Mouse (Mus musculus) kidney, postnatal 0 days (tissue): ENCODE data around the gene Gm9936. TPM values are rescaled to one million over a fixed set of nuclear protein-coding genes. Genes with fewer than 3 reads are reported as not detected.
A peak's percentile ranks its signal among the peaks of the same experiment; 100 is the strongest.

Experiments used
- ATAC-seq: fragments of 200-750 bp; cut with Nextera tagmentation; replicated peaks from 2 replicates; pipeline ENCODE4 v1.8.0; 2017; ENCODE audit warnings: low read depth, moderate number of reproducible peaks, moderate TSS enrichment, moderate library complexity; ENCODE audit not compliant: low FRiP score
- DNase-seq: peaks from one replicate; pipeline ENCODE4 v3.0.0-alpha.2; 2016; ENCODE audit warnings: low spot score
- H3K27ac ChIP-seq: fragments of 300-500 bp; sonication (generic); 2 replicates; pipeline ENCODE4 v1.5.1; 2014; ENCODE audit warnings: mild to moderate bottlenecking
- H3K27me3 ChIP-seq: fragments of 300-500 bp; sonication (generic); 2 replicates; pipeline ENCODE4 v1.6.1; 2014; ENCODE audit warnings: low read length, mixed read lengths; ENCODE audit not compliant: insufficient read depth
- H3K36me3 ChIP-seq: fragments of 300-500 bp; sonication (generic); 2 replicates; pipeline ENCODE4 v1.6.1; 2014; ENCODE audit warnings: low read length, mixed read lengths; ENCODE audit not compliant: insufficient read depth
- H3K4me1 ChIP-seq: fragments of 300-500 bp; sonication (generic); replicated peaks from 2 replicates; pipeline ENCODE4 v1.6.1; 2014; ENCODE audit warnings: antibody characterized with exemption, low read length, mixed read lengths; ENCODE audit not compliant: insufficient read depth
- H3K4me2 ChIP-seq: fragments of 300-500 bp; sonication (generic); 2 replicates; pipeline ENCODE4 v1.6.1; 2014; ENCODE audit warnings: mild to moderate bottlenecking, low read length, moderate library complexity, mixed read lengths
- H3K4me3 ChIP-seq: fragments of 300-500 bp; sonication (generic); replicated peaks from 2 replicates; pipeline ENCODE4 v1.5.1; 2014; ENCODE audit warnings: low read depth, low read length
- H3K9ac ChIP-seq: fragments of 300-500 bp; sonication (generic); 2 replicates; pipeline ENCODE4 v1.6.1; 2014; ENCODE audit warnings: low read depth, low read length
- H3K9me3 ChIP-seq: fragments of 300-500 bp; sonication (generic); replicated peaks from 2 replicates; pipeline ENCODE4 v1.6.1; 2016; ENCODE audit warnings: low read length, inconsistent platforms, mixed read lengths
- CTCF ChIP-seq: IDR thresholded peaks from 2 replicates; pipeline ENCODE4 v1.5.1; 2016; ENCODE audit warnings: antibody characterized with exemption, low read depth, mild to moderate bottlenecking, moderate library complexity
- WGBS: fragments of 180-500 bp; shearing (Covaris S2); extraction: QIAGEN DNeasy Blood & Tissue Kit; methylation state at CpG from one replicate; pipeline ENCODE4 v1.1.7; 2014; 5-methylcytosine and 5-hydroxymethylcytosine counted together
- polyA plus RNA-seq: library from polyadenylated mRNA; unstranded; fragments of >200 nt; fragmentation: Nextera tagmentation; extraction: Ambion mirVana; gene quantifications from 2 replicates; pipeline ENCODE4 v1.2.1, GENCODE M21; 2015

Gene Gm9936
- polyA plus RNA-seq, 1 experiment from 2014 or later: not detected

DNA sequence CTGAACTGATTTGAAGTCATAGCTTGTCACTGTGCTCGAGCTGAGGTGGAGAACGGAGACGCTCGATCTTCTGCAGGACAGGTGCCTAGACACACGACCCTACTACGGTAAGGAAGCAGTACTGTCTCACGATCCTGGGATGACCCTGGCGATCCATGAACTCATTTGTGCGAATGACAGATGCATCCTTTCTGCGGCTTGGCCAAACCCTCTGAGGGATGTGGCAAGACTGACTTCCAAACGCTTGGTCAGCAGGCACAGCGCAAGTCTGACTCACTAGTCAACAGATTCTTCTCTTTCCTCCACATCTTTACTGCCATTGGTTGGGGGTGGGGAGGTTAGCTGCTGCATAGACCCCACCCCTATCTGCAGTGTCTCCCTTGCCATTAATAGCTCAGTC, 31.1 kb downstream of the Gm9936 start:
- ATAC-seq: no peak
- Histone ChIP-seq H3K36me3 (no peaks in the 10 kb centered on the region), H3K9me3 (no peaks in the 10 kb centered on the region), H3K27ac (no peak overlapping the region), H3K4me3 (no peak overlapping the region), H3K9ac (no peak overlapping the region), H3K4me1 (no peaks in the 10 kb centered on the region), H3K4me2 (no peak overlapping the region), H3K27me3 (no peaks in the 10 kb centered on the region)
- no peak for DNase-seq
- TF ChIP-seq CTCF: no peak
- 80% methylated on average over 12 of the region's 12 CpGs for WGBS

DNA sequence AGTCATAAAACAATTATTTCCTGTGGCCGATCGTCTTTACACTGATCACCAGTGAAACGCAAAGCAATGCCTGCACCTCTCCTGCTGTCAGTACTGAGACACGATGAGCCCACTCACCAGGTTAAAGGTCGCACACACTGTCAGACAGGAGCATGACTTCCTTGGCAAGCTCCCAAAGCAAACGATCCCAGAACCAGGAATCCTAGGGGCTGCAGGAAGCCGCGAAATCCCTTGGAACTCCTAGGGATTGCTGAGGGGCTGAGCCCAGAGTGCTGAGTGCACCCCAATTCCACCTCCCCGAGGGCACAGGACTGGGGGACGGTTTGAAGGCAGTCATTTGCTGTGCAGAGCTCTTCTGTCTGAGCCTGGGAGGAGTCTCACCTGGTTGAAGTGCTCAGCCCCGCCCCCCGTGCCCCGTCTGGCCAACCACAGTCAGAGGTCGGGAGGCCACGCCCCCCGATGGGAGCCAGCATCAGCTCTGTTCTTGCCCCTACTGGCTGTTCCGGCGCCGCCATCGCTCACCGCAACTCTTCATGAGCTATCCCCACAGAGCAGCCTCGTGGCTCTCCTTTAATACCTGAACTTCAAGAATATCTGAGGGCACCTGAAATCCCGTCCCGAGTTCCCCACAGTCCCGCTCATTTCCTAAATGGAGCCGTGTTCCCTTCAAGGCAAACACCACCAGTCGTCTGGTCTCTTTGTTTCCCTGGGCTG, 32.3 kb downstream of the Gm9936 start:
- TF ChIP-seq CTCF: peak; percentile 34; the same call in 1 of the 2 replicates
- H3K27ac ChIP-seq: peak overlapping the region; percentile 64; the same call in 1 of the 2 replicates
- H3K4me2 ChIP-seq: peak overlapping the region; percentile 75
- H3K4me1 ChIP-seq: no peaks in the 10 kb centered on the region
- WGBS: 4% methylated on average over 27 of the region's 27 CpGs
- H3K36me3 ChIP-seq: no peaks in the 10 kb centered on the region
- H3K9ac ChIP-seq: no peak overlapping the region
- H3K9me3 ChIP-seq: no peaks in the 10 kb centered on the region
- ATAC-seq: peak; percentile 92
- no peaks in the 10 kb centered on the region for H3K27me3 ChIP-seq
- peak; percentile 86 for DNase-seq
- H3K4me3 ChIP-seq: peak overlapping the region; percentile 33

DNA sequence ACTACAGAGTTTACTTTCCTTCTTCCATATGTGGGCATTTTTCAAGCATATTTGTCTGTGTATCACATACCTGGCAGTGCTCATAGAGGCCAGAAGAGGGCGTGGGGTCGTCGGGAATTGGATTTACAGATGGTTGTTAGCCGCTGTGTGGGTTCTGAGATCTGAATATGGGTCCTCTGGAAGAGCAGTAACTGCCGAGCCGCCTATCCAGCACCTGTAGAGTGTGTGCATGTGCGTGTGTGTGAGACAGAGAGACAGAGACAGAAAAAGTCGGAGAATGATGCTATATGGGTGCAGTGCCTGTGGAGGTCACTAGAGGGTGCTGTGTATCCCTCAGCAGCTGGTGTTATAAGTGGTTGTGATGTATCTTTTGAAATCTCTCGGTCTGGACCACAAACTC, 34.3 kb downstream of the Gm9936 start:
- TF ChIP-seq CTCF: peak; percentile 87
- 0 out of 2 replicates have a peak overlapping the region, but pooled peaks have one; percentile 1 for H3K4me3 ChIP-seq

DNA sequence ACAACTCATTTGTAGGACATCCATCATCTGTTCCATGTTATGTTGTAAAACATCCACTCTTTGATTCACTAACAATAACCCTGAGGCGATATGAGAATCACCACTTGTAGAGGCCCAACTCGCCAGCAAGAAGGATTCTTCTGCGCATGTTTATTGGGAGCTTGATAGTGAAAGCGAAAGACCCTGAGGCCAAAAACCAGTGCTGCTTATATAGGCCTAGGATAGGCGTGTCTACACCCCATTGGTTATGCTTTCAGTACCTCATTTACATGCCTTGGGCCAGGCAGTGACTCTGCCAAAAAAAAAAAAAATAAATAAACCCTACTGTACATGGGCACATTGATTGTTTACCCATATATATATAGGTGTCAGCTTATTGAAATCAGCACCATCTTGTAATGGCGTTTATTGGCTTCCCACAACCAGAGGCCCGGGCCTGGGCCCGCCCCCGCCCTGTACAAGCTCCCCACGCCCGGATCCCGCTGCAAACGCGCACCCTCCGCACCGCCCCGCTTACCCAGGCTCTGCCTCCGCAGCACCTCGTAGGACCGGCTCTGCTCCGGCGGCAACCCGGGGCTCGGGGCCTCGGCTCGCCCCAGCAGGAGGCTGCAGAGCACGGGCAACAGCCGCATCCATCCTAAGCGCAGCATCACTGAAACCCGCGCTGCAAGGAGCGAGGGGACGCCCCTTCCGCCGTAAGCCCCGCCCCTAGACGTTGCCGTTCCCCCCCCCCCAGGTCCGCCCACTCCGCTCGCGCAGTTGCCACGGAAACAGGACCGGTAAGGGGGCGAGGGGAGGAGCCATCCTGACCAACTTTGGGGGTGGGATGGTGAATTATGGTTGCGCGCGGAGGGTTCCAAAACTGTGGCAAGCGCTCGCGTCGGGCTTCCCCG, 35.4 kb downstream of the Gm9936 start, which contains the start of gene 1500011B03Rik:
1500011B03Rik (minus strand) TSS at position 673 of the 893 bp plus-strand sequence.
- H3K27me3 ChIP-seq: no peaks in the 10 kb centered on the region
- H3K4me1 ChIP-seq: no peaks in the 10 kb centered on the region
- H3K4me3 ChIP-seq: peak within 1 kb of the TSS; percentile 62
- H3K4me2 ChIP-seq: peak within 1 kb of the TSS; percentile 77
- H3K9me3 ChIP-seq: no peaks in the 10 kb centered on the region
- peak within 1 kb of the TSS; percentile 64 for H3K27ac ChIP-seq
- peak; percentile 62 for ATAC-seq
- 7% methylated on average over 53 of the region's 53 CpGs for WGBS
- peak within 1 kb of the TSS; percentile 72 for H3K9ac ChIP-seq
- no peaks in the 10 kb centered on the region for H3K36me3 ChIP-seq
- peak; percentile 90 for DNase-seq
- no peak for TF ChIP-seq CTCF

More for the DNA sequence above, 34.3 kb downstream of the Gm9936 start:
- WGBS: 26% methylated on average over 9 of the region's 9 CpGs
- no peak overlapping the region for H3K27ac ChIP-seq
- H3K27me3 ChIP-seq: no peaks in the 10 kb centered on the region
- H3K4me2 ChIP-seq: peak overlapping the region; percentile 34; the same call in 1 of the 2 replicates
- H3K9me3 ChIP-seq: no peaks in the 10 kb centered on the region
- DNase-seq (peak; percentile 78), ATAC-seq (0 out of 2 replicates have a peak, but pooled peaks have one; percentile 15)
- H3K36me3 ChIP-seq: no peaks in the 10 kb centered on the region
- no peaks in the 10 kb centered on the region for H3K4me1 ChIP-seq
- no peak overlapping the region for H3K9ac ChIP-seq

DNA sequence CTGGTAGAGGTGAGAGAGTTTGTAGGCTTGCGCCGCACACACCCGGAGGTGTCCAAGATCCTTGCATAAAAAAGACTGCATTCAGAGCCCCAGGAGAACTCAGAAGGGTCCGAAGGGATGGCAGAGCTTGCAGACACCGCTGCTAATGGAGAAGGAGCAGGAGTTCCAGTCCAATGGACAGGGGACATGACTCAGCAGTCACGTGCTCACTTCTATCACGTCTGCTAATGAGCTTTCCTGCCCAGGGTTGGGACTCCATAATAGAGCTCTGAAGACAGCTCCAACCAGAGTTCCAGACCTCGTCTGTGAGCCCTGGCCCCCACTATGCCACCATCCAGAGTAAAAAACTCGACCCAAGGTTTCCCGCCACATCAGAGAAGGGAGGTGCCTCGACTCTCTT, 40.4 kb downstream of the Gm9936 start:
- ATAC-seq: no peak
- TF ChIP-seq CTCF: no peak

DNA sequence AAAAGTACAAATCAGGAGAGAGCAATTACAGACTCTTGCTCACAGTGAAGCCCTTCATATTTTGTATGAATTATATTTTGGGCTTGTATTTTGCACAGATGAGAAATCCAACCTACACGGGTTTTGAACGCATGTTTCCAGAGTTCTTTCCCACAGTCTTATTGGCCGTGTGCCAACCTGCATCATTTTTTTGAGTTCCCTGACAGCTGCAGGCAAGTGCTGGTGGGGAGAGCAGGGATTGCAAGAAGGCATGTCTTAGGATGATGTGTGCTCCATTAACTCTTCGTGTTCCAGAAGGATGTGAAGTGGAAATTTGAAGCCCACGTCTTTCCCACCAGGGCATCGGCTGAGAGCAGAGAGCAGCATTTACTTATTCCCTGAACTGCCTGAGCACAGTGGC, 41.9 kb downstream of the Gm9936 start:
- Histone ChIP-seq H3K9me3 (no peaks in the 10 kb centered on the region), H3K4me3 (no peak overlapping the region), H3K27ac (no peak overlapping the region), H3K4me2 (no peak overlapping the region), H3K9ac (no peak overlapping the region), H3K4me1 (no peaks in the 10 kb centered on the region), H3K36me3 (no peaks in the 10 kb centered on the region), H3K27me3 (no peaks in the 10 kb centered on the region)
- ATAC-seq (no peak), DNase-seq (no peak)
- no peak for TF ChIP-seq CTCF
- 64% methylated on average over 6 of the region's 6 CpGs for WGBS

More for the DNA sequence above, 40.4 kb downstream of the Gm9936 start:
- 49% methylated on average over 11 of the region's 11 CpGs for WGBS
- Histone ChIP-seq H3K4me3 (no peak overlapping the region), H3K36me3 (no peaks in the 10 kb centered on the region), H3K9ac (no peak overlapping the region), H3K4me2 (no peak overlapping the region), H3K27ac (no peak overlapping the region), H3K9me3 (no peaks in the 10 kb centered on the region), H3K27me3 (no peaks in the 10 kb centered on the region), H3K4me1 (no peaks in the 10 kb centered on the region)
- DNase-seq: peak; percentile 40
